Mouse (Mus musculus): ENCODE measurements at regions not wholly inside any gene's neighbourhood (a gene's known extent, or its start where the extent isn't known, plus 50 kb on each side); places are given as distances from the start of the nearest gene placed in this dataset.

- WGBS = 79% methylated on average over 6 of the region's 6 CpGs
- ATAC-seq (replicated peaks; ENCODE audit: insufficient number of reproducible peaks, low FRiP score, low TSS enrichment, low read depth) (no peak), DNase-seq (ENCODE audit: low spot score) (no peak)
- no peaks in the 10 kb centered on the region for H3K36me3 ChIP-seq (replicated peaks; ENCODE audit: control insufficient read depth, insufficient read depth, low read depth, low read length)
- H3K4me3 ChIP-seq (ENCODE audit: low read depth, low read length) = no peak overlapping the region
- no peak overlapping the region for H3K4me2 ChIP-seq (ENCODE audit: low read depth, low read length)
- no peak overlapping the region for H3K9ac ChIP-seq (replicated peaks; ENCODE audit: low read length)
- H3K27ac ChIP-seq (replicated peaks; ENCODE audit: low read depth, low read length) = no peak overlapping the region
- no peaks in the 10 kb centered on the region for H3K27me3 ChIP-seq (ENCODE audit: control insufficient read depth, insufficient read depth, low read length)
- no peaks in the 10 kb centered on the region for H3K9me3 ChIP-seq (replicated peaks; ENCODE audit: control insufficient read depth, low read length)
- no peaks in the 10 kb centered on the region for H3K4me1 ChIP-seq (ENCODE audit: control insufficient read depth, insufficient read depth, low read length)
These were observed 554.3 kb upstream of the Mef2c start for GRCm38 (mm10) chr13:82949541-82949940.

DNA sequence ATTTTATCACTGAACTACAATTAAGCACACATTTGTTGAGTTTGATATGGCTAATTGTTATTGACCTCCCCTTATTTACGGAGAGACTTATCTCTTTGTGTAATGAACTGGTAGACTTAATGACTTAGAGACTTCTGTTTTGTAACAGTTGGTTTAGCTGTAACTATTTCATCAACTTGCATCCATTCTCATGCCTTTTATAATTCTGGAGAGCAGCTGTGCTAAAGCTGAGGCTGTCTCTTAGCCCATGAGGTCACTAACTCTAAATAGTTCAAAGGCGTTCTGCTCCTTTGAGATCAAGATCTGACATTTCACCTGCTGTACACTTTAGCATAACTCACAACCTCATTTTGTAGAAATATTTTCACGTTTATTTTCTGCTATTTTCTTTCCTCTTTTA is 541.5 kb upstream of the Mef2c start:
- Histone ChIP-seq H3K27ac (replicated peaks; ENCODE audit: low read depth, low read length) (no peak overlapping the region), H3K4me3 (ENCODE audit: low read depth, low read length) (no peak overlapping the region), H3K9ac (replicated peaks; ENCODE audit: low read length) (no peak overlapping the region), H3K4me1 (ENCODE audit: control insufficient read depth, insufficient read depth, low read length) (no peaks in the 10 kb centered on the region), H3K27me3 (ENCODE audit: control insufficient read depth, insufficient read depth, low read length) (no peaks in the 10 kb centered on the region), H3K4me2 (ENCODE audit: low read depth, low read length) (no peak overlapping the region), H3K36me3 (replicated peaks; ENCODE audit: control insufficient read depth, insufficient read depth, low read depth, low read length) (no peaks in the 10 kb centered on the region), H3K9me3 (replicated peaks; ENCODE audit: control insufficient read depth, low read length) (no peaks in the 10 kb centered on the region)
- WGBS = 74% methylated on average over 3 of the region's 3 CpGs
- ATAC-seq (replicated peaks; ENCODE audit: insufficient number of reproducible peaks, low FRiP score, low TSS enrichment, low read depth) (no peak), DNase-seq (ENCODE audit: low spot score) (no peak)

GRCm38 (mm10) chr13:82971722-82972121 is 532.1 kb upstream of the Mef2c start:
- no peak overlapping the region for H3K4me2 ChIP-seq (ENCODE audit: low read depth, low read length)
- H3K4me3 ChIP-seq (ENCODE audit: low read depth, low read length) = no peak overlapping the region
- H3K9ac ChIP-seq (replicated peaks; ENCODE audit: low read length) = no peak overlapping the region
- H3K27me3 ChIP-seq (ENCODE audit: control insufficient read depth, insufficient read depth, low read length) = no peaks in the 10 kb centered on the region
- DNase-seq (ENCODE audit: low spot score) = no peak
- H3K36me3 ChIP-seq (replicated peaks; ENCODE audit: control insufficient read depth, insufficient read depth, low read depth, low read length) = no peaks in the 10 kb centered on the region
- no peak overlapping the region for H3K27ac ChIP-seq (replicated peaks; ENCODE audit: low read depth, low read length)
- no peaks in the 10 kb centered on the region for H3K4me1 ChIP-seq (ENCODE audit: control insufficient read depth, insufficient read depth, low read length)
- no peak for ATAC-seq (replicated peaks; ENCODE audit: insufficient number of reproducible peaks, low FRiP score, low TSS enrichment, low read depth)
- 84% methylated on average over 9 of the region's 9 CpGs for WGBS
- no peaks in the 10 kb centered on the region for H3K9me3 ChIP-seq (replicated peaks; ENCODE audit: control insufficient read depth, low read length)

GRCm38 (mm10) chr13:82974210-82974811 is 529.5 kb upstream of the Mef2c start:
- DNase-seq (ENCODE audit: low spot score) (no peak), ATAC-seq (replicated peaks; ENCODE audit: insufficient number of reproducible peaks, low FRiP score, low TSS enrichment, low read depth) (no peak)
- WGBS = 91% methylated on average over 1 of the region's 1 CpGs
- H3K9me3 ChIP-seq (replicated peaks; ENCODE audit: control insufficient read depth, low read length) = no peaks in the 10 kb centered on the region
- H3K36me3 ChIP-seq (replicated peaks; ENCODE audit: control insufficient read depth, insufficient read depth, low read depth, low read length) = no peaks in the 10 kb centered on the region
- H3K27ac ChIP-seq (replicated peaks; ENCODE audit: low read depth, low read length) = no peak overlapping the region
- no peak overlapping the region for H3K4me3 ChIP-seq (ENCODE audit: low read depth, low read length)
- no peak overlapping the region for H3K9ac ChIP-seq (replicated peaks; ENCODE audit: low read length)
- H3K4me1 ChIP-seq (ENCODE audit: control insufficient read depth, insufficient read depth, low read length) = no peaks in the 10 kb centered on the region
- no peak overlapping the region for H3K4me2 ChIP-seq (ENCODE audit: low read depth, low read length)
- H3K27me3 ChIP-seq (ENCODE audit: control insufficient read depth, insufficient read depth, low read length) = no peaks in the 10 kb centered on the region

GRCm38 (mm10) chr13:83001118-83001517 is 502.7 kb upstream of the Mef2c start:
- no peak for DNase-seq (ENCODE audit: low spot score)
- H3K9me3 ChIP-seq (replicated peaks; ENCODE audit: control insufficient read depth, low read length) = no peaks in the 10 kb centered on the region
- no peaks in the 10 kb centered on the region for H3K36me3 ChIP-seq (replicated peaks; ENCODE audit: control insufficient read depth, insufficient read depth, low read depth, low read length)
- H3K4me3 ChIP-seq (ENCODE audit: low read depth, low read length) = no peak overlapping the region
- no peak overlapping the region for H3K27ac ChIP-seq (replicated peaks; ENCODE audit: low read depth, low read length)
- no peak for ATAC-seq (replicated peaks; ENCODE audit: insufficient number of reproducible peaks, low FRiP score, low TSS enrichment, low read depth)
- H3K4me1 ChIP-seq (ENCODE audit: control insufficient read depth, insufficient read depth, low read length) = no peaks in the 10 kb centered on the region
- no peaks in the 10 kb centered on the region for H3K27me3 ChIP-seq (ENCODE audit: control insufficient read depth, insufficient read depth, low read length)
- no peak overlapping the region for H3K4me2 ChIP-seq (ENCODE audit: low read depth, low read length)
- no peak overlapping the region for H3K9ac ChIP-seq (replicated peaks; ENCODE audit: low read length)

DNA sequence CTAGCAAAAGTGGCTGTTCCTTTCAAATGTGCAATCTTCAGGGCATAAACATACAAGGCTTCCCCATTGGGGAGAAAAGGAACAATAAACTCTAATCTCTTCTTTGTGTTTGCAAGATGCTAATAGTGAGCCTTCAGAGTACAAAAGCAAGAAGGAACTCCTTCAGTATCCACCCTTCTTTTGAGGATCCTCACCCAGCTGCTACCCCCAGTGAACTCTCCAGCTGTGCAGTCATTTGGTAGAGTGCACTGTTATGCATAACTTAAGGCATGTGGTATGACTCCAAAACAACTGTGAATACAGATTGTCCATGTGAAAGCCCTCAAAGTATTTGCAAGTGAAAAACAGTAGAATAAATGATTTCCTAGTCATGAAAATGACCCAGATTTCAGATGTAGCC is 487.1 kb upstream of the Mef2c start:
- Histone ChIP-seq H3K4me2 (ENCODE audit: low read depth, low read length) (no peak overlapping the region), H3K4me1 (ENCODE audit: control insufficient read depth, insufficient read depth, low read length) (no peaks in the 10 kb centered on the region), H3K36me3 (replicated peaks; ENCODE audit: control insufficient read depth, insufficient read depth, low read depth, low read length) (no peaks in the 10 kb centered on the region), H3K9ac (replicated peaks; ENCODE audit: low read length) (no peak overlapping the region), H3K4me3 (ENCODE audit: low read depth, low read length) (no peak overlapping the region), H3K27ac (replicated peaks; ENCODE audit: low read depth, low read length) (no peak overlapping the region), H3K27me3 (ENCODE audit: control insufficient read depth, insufficient read depth, low read length) (no peaks in the 10 kb centered on the region), H3K9me3 (replicated peaks; ENCODE audit: control insufficient read depth, low read length) (no peaks in the 10 kb centered on the region)
- no peak for ATAC-seq (replicated peaks; ENCODE audit: insufficient number of reproducible peaks, low FRiP score, low TSS enrichment, low read depth)
- no peak for DNase-seq (ENCODE audit: low spot score)

DNA sequence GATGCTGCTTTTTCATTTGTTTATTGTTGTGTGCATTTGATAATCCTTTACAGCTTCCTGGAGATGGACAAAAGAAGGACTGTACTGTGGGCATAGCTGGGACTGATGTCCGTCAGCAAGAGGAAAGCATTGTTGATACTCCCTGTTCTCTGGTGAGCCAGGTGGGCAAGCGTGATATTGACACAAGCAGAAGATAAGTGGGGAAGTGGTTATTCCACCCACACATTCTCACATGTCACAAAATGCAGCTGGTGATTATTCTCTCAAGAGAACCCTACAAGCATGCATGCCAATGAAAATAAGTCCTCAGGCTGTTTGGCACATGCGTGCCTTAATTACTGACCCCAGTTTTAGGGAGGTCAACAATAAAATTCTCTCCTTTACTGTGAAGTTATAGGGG is 483.0 kb upstream of the Mef2c start:
- Histone ChIP-seq H3K9ac (replicated peaks; ENCODE audit: low read length) (no peak overlapping the region), H3K4me1 (ENCODE audit: control insufficient read depth, insufficient read depth, low read length) (no peaks in the 10 kb centered on the region), H3K27ac (replicated peaks; ENCODE audit: low read depth, low read length) (no peak overlapping the region), H3K36me3 (replicated peaks; ENCODE audit: control insufficient read depth, insufficient read depth, low read depth, low read length) (no peaks in the 10 kb centered on the region), H3K27me3 (ENCODE audit: control insufficient read depth, insufficient read depth, low read length) (no peaks in the 10 kb centered on the region), H3K4me2 (ENCODE audit: low read depth, low read length) (no peak overlapping the region), H3K9me3 (replicated peaks; ENCODE audit: control insufficient read depth, low read length) (no peaks in the 10 kb centered on the region), H3K4me3 (ENCODE audit: low read depth, low read length) (no peak overlapping the region)
- DNase-seq (ENCODE audit: low spot score) (no peak), ATAC-seq (replicated peaks; ENCODE audit: insufficient number of reproducible peaks, low FRiP score, low TSS enrichment, low read depth) (no peak)
- WGBS = 37% methylated on average over 3 of the region's 3 CpGs

DNA sequence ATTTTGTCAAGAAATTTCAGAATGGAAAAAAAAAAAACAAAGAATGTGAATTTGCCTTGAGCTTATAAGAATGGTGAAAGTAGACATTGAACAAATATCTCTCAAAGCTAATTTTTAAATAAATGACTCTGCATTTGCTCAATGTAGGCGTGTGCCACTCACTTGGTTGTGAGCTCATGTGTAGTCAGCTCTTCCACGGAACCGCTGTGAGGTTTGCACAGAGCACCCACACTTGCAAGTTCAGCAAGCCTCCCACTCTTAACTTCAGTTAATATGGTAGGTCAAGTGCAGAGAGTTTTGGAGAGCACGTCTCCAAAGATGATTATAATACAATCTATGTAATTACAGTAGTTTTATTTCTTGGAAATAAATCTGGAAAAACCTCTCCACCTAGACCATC is 479.9 kb upstream of the Mef2c start:
- H3K9ac ChIP-seq (replicated peaks; ENCODE audit: low read length) = no peak overlapping the region
- H3K9me3 ChIP-seq (replicated peaks; ENCODE audit: control insufficient read depth, low read length) = no peaks in the 10 kb centered on the region
- no peak for DNase-seq (ENCODE audit: low spot score)
- no peak overlapping the region for H3K4me3 ChIP-seq (ENCODE audit: low read depth, low read length)
- H3K4me1 ChIP-seq (ENCODE audit: control insufficient read depth, insufficient read depth, low read length) = no peaks in the 10 kb centered on the region
- H3K36me3 ChIP-seq (replicated peaks; ENCODE audit: control insufficient read depth, insufficient read depth, low read depth, low read length) = no peaks in the 10 kb centered on the region
- WGBS = 92% methylated on average over 4 of the region's 4 CpGs
- no peaks in the 10 kb centered on the region for H3K27me3 ChIP-seq (ENCODE audit: control insufficient read depth, insufficient read depth, low read length)
- no peak overlapping the region for H3K4me2 ChIP-seq (ENCODE audit: low read depth, low read length)
- no peak for ATAC-seq (replicated peaks; ENCODE audit: insufficient number of reproducible peaks, low FRiP score, low TSS enrichment, low read depth)
- H3K27ac ChIP-seq (replicated peaks; ENCODE audit: low read depth, low read length) = no peak overlapping the region

Data from embryonic facial prominence, embryonic 11.5 days (tissue).